Mouse (Mus musculus) liver, adult 2 months (tissue): ENCODE measurements at regions not wholly inside any gene's neighbourhood (a gene's known extent, or its start where the extent isn't known, plus 50 kb on each side); places are given as distances from the start of the nearest gene placed in this dataset.

Experiments
- CTCF ChIP-seq: fragments of 200-500 bp; IDR thresholded peaks from 2 replicates; pipeline ENCODE4 v1.5.1; 2011; ENCODE audit warnings: low read depth, low read length, control low read depth
- POLR2A ChIP-seq: fragments of 200-500 bp; IDR thresholded peaks from 2 replicates; pipeline ENCODE4 v1.6.1; 2011; ENCODE audit warnings: low read length, control low read depth; ENCODE audit not compliant: insufficient read depth; ENCODE audit errors: extremely low read depth

GRCm38 (mm10) chr2:137613791-137614190, 497.3 kb upstream of the Jag1 start:
- TF ChIP-seq CTCF = no peak
- TF ChIP-seq POLR2A = no peak
